Mouse (Mus musculus): ENCODE results near the gene Dmc1.

The Dmc1 gene

GRCm38 (mm10) chr15:79604990-79605665, at the start of gene Dmc1:
TSS of gene Dmc1 (minus strand) at chr15:79605109.
- peak; percentile 17 to 24 for DNase-seq (ENCODE audit: low spot score in 2 of 2)

- DNase-seq (ENCODE audit: low spot score in 2 of 2): peak in 1 of 2 experiments; percentile 34
These were observed 46.6 kb upstream of the Dmc1 start for GRCm38 (mm10) chr15:79651481-79651880.

GRCm38 (mm10) chr15:79650569-79650968, 45.7 kb upstream of the Dmc1 start:
- DNase-seq (ENCODE audit: low spot score in 2 of 2): peak; percentile 39 to 70

GRCm38 (mm10) chr15:79648130-79648529, 43.2 kb upstream of the Dmc1 start:
- no peak for DNase-seq (ENCODE audit: low spot score in 2 of 2)

- DNase-seq (ENCODE audit: low spot score in 2 of 2): no peak
These were observed 40.6 kb upstream of the Dmc1 start for GRCm38 (mm10) chr15:79645483-79645882.

- no peak for DNase-seq (ENCODE audit: low spot score in 2 of 2)
These were observed 36.4 kb upstream of the Dmc1 start for GRCm38 (mm10) chr15:79641135-79641817.

GRCm38 (mm10) chr15:79630471-79630870, 25.6 kb upstream of the Dmc1 start:
- DNase-seq (ENCODE audit: low spot score in 2 of 2): no peak

- no peak for DNase-seq (ENCODE audit: low spot score in 2 of 2)
These were observed 15.0 kb upstream of the Dmc1 start for GRCm38 (mm10) chr15:79619770-79620414.

GRCm38 (mm10) chr15:79618456-79618855, 13.5 kb upstream of the Dmc1 start:
- DNase-seq (ENCODE audit: low spot score in 2 of 2): peak in 1 of 2 experiments; percentile 30

GRCm38 (mm10) chr15:79617135-79617534, 12.2 kb upstream of the Dmc1 start:
- no peak for DNase-seq (ENCODE audit: low spot score in 2 of 2)

- no peak for DNase-seq (ENCODE audit: low spot score in 2 of 2)
These were observed 11.8 kb upstream of the Dmc1 start for GRCm38 (mm10) chr15:79616729-79617128.

- no peak for DNase-seq (ENCODE audit: low spot score in 2 of 2)
These were observed 10.6 kb upstream of the Dmc1 start for GRCm38 (mm10) chr15:79615501-79615900.

GRCm38 (mm10) chr15:79609226-79609625, 4.3 kb upstream of the Dmc1 start:
- DNase-seq (ENCODE audit: low spot score in 2 of 2): no peak

GRCm38 (mm10) chr15:79608214-79608613, 3.3 kb upstream of the Dmc1 start:
- no peak for DNase-seq (ENCODE audit: low spot score in 2 of 2)

- no peak for DNase-seq (ENCODE audit: low spot score in 2 of 2)
These were observed 2.8 kb upstream of the Dmc1 start for GRCm38 (mm10) chr15:79607757-79608156.

GRCm38 (mm10) chr15:79606161-79606560, 1.3 kb upstream of the Dmc1 start:
- no peak for DNase-seq (ENCODE audit: low spot score in 2 of 2)

GRCm38 (mm10) chr15:79600176-79600575, 4.7 kb downstream of the Dmc1 start:
- no peak for DNase-seq (ENCODE audit: low spot score in 2 of 2)

- DNase-seq (ENCODE audit: low spot score in 2 of 2): no peak
These were observed 6.2 kb downstream of the Dmc1 start for GRCm38 (mm10) chr15:79598715-79599114.

- DNase-seq (ENCODE audit: low spot score in 2 of 2): no peak
These were observed 23.3 kb downstream of the Dmc1 start for GRCm38 (mm10) chr15:79581581-79581980.

GRCm38 (mm10) chr15:79577671-79578426, 27.1 kb downstream of the Dmc1 start:
- no peak for DNase-seq (ENCODE audit: low spot score in 2 of 2)

GRCm38 (mm10) chr15:79576947-79577346, 28.0 kb downstream of the Dmc1 start:
- no peak for DNase-seq (ENCODE audit: low spot score in 2 of 2)
